Mouse (Mus musculus) cortical plate, adult 2 months (tissue): ENCODE measurements around the gene Mmp9.

Source experiments
- CTCF ChIP-seq: fragments of 200-500 bp; IDR thresholded peaks from 2 replicates; pipeline ENCODE4 v1.5.1; 2011; ENCODE audit warnings: mild to moderate bottlenecking, control low read depth, low read length; ENCODE audit not compliant: insufficient read depth; ENCODE audit errors: extremely low read depth
- POLR2A ChIP-seq: fragments of 200-500 bp; IDR thresholded peaks from 2 replicates; pipeline ENCODE4 v1.6.1; 2011; ENCODE audit warnings: mild to moderate bottlenecking, low read length, control low read depth; ENCODE audit not compliant: insufficient read depth; ENCODE audit errors: extremely low read depth

- TF ChIP-seq CTCF (no peak), POLR2A (no peak)
These were observed 41.5 kb upstream of the Mmp9 start for GRCm38 (mm10) chr2:164899034-164899433.
